Mouse (Mus musculus): Measurements from ENCODE around the gene Plekhm2.

GRCm38 (mm10) chr4:141686525-141686924, 21.8 kb upstream of the Plekhm2 start:
- TF ChIP-seq CTCF (IDR thresholded peaks at IDR 0.05; ENCODE audit: insufficient read depth, low read depth, low read length): no peak
- TF ChIP-seq POLR2A (IDR thresholded peaks at IDR 0.05; ENCODE audit: insufficient read depth, low read depth, low read length): no peak

All from olfactory bulb, adult 2 months (tissue).